Mouse (Mus musculus): ENCODE results near the gene Fam71b. TPM values are rescaled to one million over a fixed set of nuclear protein-coding genes. Genes with fewer than 3 reads are reported as not detected.
A peak's percentile ranks its signal among the peaks of the same experiment; 100 is the strongest.

The Fam71b gene
- polyA plus RNA-seq, 1 experiment from 2014 or later = not detected

DNA sequence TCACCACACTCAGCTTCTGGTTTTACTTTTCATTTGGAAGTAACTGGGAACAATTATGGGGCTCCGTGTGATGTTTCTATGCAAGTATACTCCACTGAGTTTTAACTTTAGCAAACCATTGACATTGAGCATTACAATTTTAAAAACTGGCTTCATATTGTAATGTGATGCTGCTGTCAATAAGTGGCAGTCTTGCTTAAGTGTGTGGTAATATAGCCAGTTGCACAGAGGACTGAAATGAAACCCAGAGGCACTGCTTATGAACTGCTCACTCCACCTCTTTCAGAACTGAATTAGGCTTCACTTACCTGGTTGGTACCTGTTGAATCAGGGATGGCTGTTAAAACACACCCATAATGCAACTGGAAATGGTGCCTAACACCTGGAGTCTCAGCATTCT, 46.8 kb downstream of the Fam71b start:
- WGBS = 93% methylated on average over 1 of the region's 1 CpGs
- H3K9me3 ChIP-seq (ENCODE audit: low read length) = no peaks in the 10 kb centered on the region
- no peak overlapping the region for H3K9ac ChIP-seq (replicated peaks; ENCODE audit: low read depth)
- TF ChIP-seq CTCF (IDR thresholded peaks at IDR 0.05) (peak; percentile 43), EP300 (IDR thresholded peaks at IDR 0.05) (no peak)
- H3K4me3 ChIP-seq (ENCODE audit: low read depth, low read length) = no peak overlapping the region
- H3K36me3 ChIP-seq (ENCODE audit: insufficient read depth, low read length) = peaks cover 4% of the 10 kb centered on the region; the same call in 1 of the 2 replicates
- no peak overlapping the region for H3K27ac ChIP-seq (ENCODE audit: low read length)
- DNase-seq (ENCODE audit: low spot score) (peak; percentile 23), ATAC-seq (no peak)
- no peaks in the 10 kb centered on the region for H3K27me3 ChIP-seq (replicated peaks; ENCODE audit: insufficient read depth, low read length)
- no peaks in the 10 kb centered on the region for H3K4me1 ChIP-seq (ENCODE audit: insufficient read depth, low read depth, low read length)
- no peak overlapping the region for H3K4me2 ChIP-seq (replicated peaks; ENCODE audit: low read depth, low read length)

DNA sequence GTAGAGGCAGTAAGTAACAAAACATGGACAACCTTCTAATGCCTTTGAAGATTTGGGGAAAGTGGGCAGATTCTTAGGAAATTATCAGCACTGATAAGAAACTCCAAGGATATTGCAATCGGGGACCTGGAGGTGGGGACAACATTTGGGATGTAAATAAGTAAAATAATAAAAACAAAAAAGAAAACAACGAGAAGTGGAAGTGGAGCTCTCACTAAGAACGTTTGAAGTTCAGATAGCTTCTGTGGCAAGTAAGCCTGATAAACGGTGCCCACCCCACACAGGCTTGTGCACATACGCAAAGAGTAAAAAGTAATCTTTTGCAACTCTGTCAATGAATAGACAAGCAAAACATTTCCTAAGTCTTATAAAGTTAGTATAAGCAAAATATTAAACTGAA, 47.6 kb downstream of the Fam71b start:
- 88% methylated on average over 5 of the region's 5 CpGs for WGBS
- ATAC-seq (no peak), DNase-seq (ENCODE audit: low spot score) (no peak)
- TF ChIP-seq CTCF (IDR thresholded peaks at IDR 0.05) (no peak), EP300 (IDR thresholded peaks at IDR 0.05) (no peak)
- no peak overlapping the region for H3K9ac ChIP-seq (replicated peaks; ENCODE audit: low read depth)
- no peak overlapping the region for H3K4me3 ChIP-seq (ENCODE audit: low read depth, low read length)
- H3K36me3 ChIP-seq (ENCODE audit: insufficient read depth, low read length) = peaks cover 4% of the 10 kb centered on the region; the same call in 1 of the 2 replicates
- H3K9me3 ChIP-seq (ENCODE audit: low read length) = no peaks in the 10 kb centered on the region
- no peak overlapping the region for H3K4me2 ChIP-seq (replicated peaks; ENCODE audit: low read depth, low read length)
- H3K4me1 ChIP-seq (ENCODE audit: insufficient read depth, low read depth, low read length) = no peaks in the 10 kb centered on the region
- no peak overlapping the region for H3K27ac ChIP-seq (ENCODE audit: low read length)
- no peaks in the 10 kb centered on the region for H3K27me3 ChIP-seq (replicated peaks; ENCODE audit: insufficient read depth, low read length)

DNA sequence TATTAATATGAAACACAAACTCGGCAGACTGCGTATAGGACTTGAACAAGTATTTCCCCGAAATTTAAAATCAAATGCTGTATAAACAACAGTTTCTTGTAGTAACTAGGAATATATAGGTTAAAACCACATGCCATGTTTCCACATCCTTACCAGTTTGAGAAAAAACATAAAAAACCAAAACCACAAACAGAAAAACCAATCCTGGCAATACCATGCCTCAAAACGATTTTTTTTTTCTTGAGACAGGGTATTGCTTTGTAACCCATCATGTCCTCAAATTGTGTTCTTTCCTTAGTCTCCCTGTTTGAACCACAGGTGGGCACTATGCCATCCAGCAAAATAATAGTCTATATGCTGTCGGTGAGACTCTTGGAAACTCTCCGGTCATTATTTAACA, 49.8 kb downstream of the Fam71b start:
- DNase-seq (ENCODE audit: low spot score) (no peak), ATAC-seq (no peak)
- H3K36me3 ChIP-seq (ENCODE audit: insufficient read depth, low read length) = peaks cover 4% of the 10 kb centered on the region; the same call in 1 of the 2 replicates
- 87% methylated on average over 6 of the region's 6 CpGs for WGBS
- H3K9ac ChIP-seq (replicated peaks; ENCODE audit: low read depth) = no peak overlapping the region
- H3K4me2 ChIP-seq (replicated peaks; ENCODE audit: low read depth, low read length) = no peak overlapping the region
- no peak for TF ChIP-seq CTCF (IDR thresholded peaks at IDR 0.05)
- TF ChIP-seq EP300 (IDR thresholded peaks at IDR 0.05) = no peak
- no peak overlapping the region for H3K4me3 ChIP-seq (ENCODE audit: low read depth, low read length)
- H3K4me1 ChIP-seq (ENCODE audit: insufficient read depth, low read depth, low read length) = no peaks in the 10 kb centered on the region
- no peaks in the 10 kb centered on the region for H3K9me3 ChIP-seq (ENCODE audit: low read length)
- H3K27ac ChIP-seq (ENCODE audit: low read length) = no peak overlapping the region
- no peaks in the 10 kb centered on the region for H3K27me3 ChIP-seq (replicated peaks; ENCODE audit: insufficient read depth, low read length)

DNA sequence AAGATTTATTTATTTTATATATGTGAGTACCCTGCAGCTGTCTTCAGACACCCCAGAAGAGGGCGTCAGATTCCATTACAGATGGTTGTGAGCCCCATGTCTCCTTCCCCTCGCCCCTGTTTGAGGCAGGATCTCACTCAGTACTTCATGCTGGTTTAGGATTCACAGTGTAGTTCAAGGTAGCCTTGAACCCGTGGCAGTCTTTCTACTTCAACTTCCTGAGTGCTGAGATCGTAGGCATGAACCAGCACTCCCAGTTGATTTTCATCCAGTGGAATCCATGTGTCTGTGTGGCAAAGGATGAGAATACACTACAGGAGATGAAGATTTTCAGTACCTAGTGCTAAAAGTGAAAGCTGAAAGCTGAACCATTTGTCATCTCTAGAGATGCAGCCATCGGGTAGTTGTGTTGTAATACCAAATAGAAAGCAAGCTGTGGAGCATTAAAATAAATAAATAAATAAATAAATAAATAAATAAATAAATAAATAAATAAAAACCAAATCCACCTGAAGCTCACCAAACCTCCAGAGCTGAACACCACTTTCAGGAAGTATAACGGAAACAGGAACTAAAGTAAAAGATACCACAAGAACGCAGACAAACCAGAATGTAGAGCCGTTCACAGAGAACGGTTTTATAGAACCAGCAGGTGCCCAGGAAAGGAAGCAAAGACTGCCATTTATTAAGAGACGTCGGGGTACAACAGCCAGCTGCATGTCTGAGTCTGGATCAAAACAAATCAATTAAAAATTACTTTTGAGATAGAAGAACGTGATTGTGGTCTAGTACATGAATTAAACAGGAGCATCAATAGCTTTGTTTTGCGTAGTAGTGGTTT, 51.5 kb downstream of the Fam71b start:
- Histone ChIP-seq H3K4me3 (ENCODE audit: low read depth, low read length) (no peak overlapping the region), H3K4me2 (replicated peaks; ENCODE audit: low read depth, low read length) (no peak overlapping the region), H3K36me3 (ENCODE audit: insufficient read depth, low read length) (no peaks in the 10 kb centered on the region), H3K27me3 (replicated peaks; ENCODE audit: insufficient read depth, low read length) (no peaks in the 10 kb centered on the region), H3K4me1 (ENCODE audit: insufficient read depth, low read depth, low read length) (no peaks in the 10 kb centered on the region), H3K9me3 (ENCODE audit: low read length) (no peaks in the 10 kb centered on the region), H3K27ac (ENCODE audit: low read length) (no peak overlapping the region), H3K9ac (replicated peaks; ENCODE audit: low read depth) (no peak overlapping the region)
- ATAC-seq (no peak), DNase-seq (ENCODE audit: low spot score) (no peak)
- 67% methylated on average over 13 of the region's 13 CpGs for WGBS
- no peak for TF ChIP-seq EP300 (IDR thresholded peaks at IDR 0.05)
- TF ChIP-seq CTCF (IDR thresholded peaks at IDR 0.05) = no peak

DNA sequence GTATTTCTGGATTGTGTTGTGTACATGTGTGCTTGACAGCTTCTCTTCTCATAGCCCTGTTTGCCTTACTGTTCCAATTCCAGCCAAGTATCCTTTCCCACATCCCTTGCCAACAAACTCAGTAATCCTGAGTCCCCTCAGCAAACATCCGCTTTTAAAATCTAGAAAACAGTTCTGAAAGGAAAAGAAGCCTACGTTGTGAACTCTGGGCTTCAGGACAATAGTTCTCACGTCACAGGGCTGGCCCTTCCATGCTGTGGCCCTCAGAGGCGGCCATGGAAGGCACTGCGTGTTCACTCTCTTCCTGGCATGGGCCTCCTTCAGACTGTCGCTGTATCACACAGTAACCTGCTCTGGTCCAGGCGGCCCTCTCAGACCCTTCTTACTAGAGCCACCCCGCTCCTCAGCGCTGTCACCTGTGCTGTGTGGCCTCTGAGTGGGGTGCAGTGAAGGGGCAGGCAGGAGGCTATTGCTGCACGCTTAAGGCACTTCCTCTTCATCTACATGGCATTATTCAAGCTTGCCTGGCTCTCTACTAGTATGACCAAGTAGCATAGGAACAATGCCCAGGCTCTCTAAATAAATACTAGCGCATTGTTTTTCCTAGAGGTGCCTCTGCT, 53.2 kb downstream of the Fam71b start:
- no peak for DNase-seq (ENCODE audit: low spot score)
- Histone ChIP-seq H3K4me1 (ENCODE audit: insufficient read depth, low read depth, low read length) (no peaks in the 10 kb centered on the region), H3K4me3 (ENCODE audit: low read depth, low read length) (no peak overlapping the region), H3K27me3 (replicated peaks; ENCODE audit: insufficient read depth, low read length) (no peaks in the 10 kb centered on the region), H3K9me3 (ENCODE audit: low read length) (no peaks in the 10 kb centered on the region), H3K9ac (replicated peaks; ENCODE audit: low read depth) (no peak overlapping the region), H3K36me3 (ENCODE audit: insufficient read depth, low read length) (no peaks in the 10 kb centered on the region), H3K27ac (ENCODE audit: low read length) (no peak overlapping the region), H3K4me2 (replicated peaks; ENCODE audit: low read depth, low read length) (no peak overlapping the region)
- ATAC-seq = no peak
- TF ChIP-seq CTCF (IDR thresholded peaks at IDR 0.05) = no peak
- no peak for TF ChIP-seq EP300 (IDR thresholded peaks at IDR 0.05)
- 65% methylated on average over 11 of the region's 11 CpGs for WGBS

DNA sequence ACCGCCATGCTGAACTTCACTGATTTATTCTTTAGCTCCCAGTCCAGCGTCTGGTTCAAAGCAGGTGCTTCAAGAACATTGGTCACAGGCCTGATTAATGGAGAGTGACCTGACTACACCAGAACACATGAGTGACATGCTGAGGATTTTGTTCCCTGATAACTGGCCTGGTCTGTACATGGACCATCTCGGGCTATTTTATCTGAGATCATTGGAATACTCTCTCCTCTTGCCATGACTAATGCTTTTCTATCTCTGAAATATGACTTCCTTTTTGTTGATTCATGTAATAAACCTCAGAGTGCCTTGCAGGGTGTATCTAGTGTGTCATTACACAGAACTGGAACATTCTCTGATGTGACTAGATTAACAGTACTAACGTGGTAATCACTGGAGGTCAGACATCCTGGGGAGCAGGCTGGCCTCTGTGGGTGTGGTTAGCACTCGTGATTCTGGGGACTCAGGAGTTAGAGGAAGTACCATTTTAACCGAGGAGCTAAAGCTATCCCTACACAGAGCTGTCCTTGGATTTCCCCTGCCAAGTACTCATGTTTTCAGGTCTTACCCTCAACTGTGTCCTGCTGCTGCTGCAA, 58.2 kb downstream of the Fam71b start, which contains the start of gene Havcr2:
Havcr2 (plus strand) TSS at position 483 of the 593 bp plus-strand sequence.
- Histone ChIP-seq H3K4me1 (ENCODE audit: insufficient read depth, low read depth, low read length) (no peaks in the 10 kb centered on the region), H3K36me3 (ENCODE audit: insufficient read depth, low read length) (no peaks in the 10 kb centered on the region), H3K9ac (replicated peaks; ENCODE audit: low read depth) (no peak within 1 kb of the TSS), H3K4me2 (replicated peaks; ENCODE audit: low read depth, low read length) (no peak within 1 kb of the TSS), H3K27me3 (replicated peaks; ENCODE audit: insufficient read depth, low read length) (no peaks in the 10 kb centered on the region), H3K4me3 (ENCODE audit: low read depth, low read length) (no peak within 1 kb of the TSS), H3K9me3 (ENCODE audit: low read length) (no peaks in the 10 kb centered on the region), H3K27ac (ENCODE audit: low read length) (no peak within 1 kb of the TSS)
- ATAC-seq = no peak; the same call in 1 of the 2 replicates
- peak; percentile 8 for DNase-seq (ENCODE audit: low spot score)
- 64% methylated on average over 6 of the region's 6 CpGs for WGBS
- TF ChIP-seq CTCF (IDR thresholded peaks at IDR 0.05) (no peak), EP300 (IDR thresholded peaks at IDR 0.05) (no peak)

Other genes starting within 250 kb of the Fam71b start
- gene Nipal4, start 230.1 kb upstream of the Fam71b start, polyA plus RNA-seq (2015; fragmentation: Nextera tagmentation; extraction: Ambion mirVana) = 0.35 and 0.41 TPM in 2 replicates
- not detected in 2 replicates for gene Fndc9, start 161.0 kb upstream of the Fam71b start, polyA plus RNA-seq (2015; fragmentation: Nextera tagmentation; extraction: Ambion mirVana)
- 3.4 and 4.2 TPM in 2 replicates for gene Cyfip2, start 83.7 kb upstream of the Fam71b start, polyA plus RNA-seq (2015; fragmentation: Nextera tagmentation; extraction: Ambion mirVana)
- gene Itk, start 7.0 kb upstream of the Fam71b start, polyA plus RNA-seq (2015; fragmentation: Nextera tagmentation; extraction: Ambion mirVana) = 0.13 and 0.15 TPM in 2 replicates
- 55.9 and 56.7 TPM in 2 replicates for gene Med7, start 40.4 kb downstream of the Fam71b start, polyA plus RNA-seq (2015; fragmentation: Nextera tagmentation; extraction: Ambion mirVana)
- gene Havcr2, start 58.4 kb downstream of the Fam71b start, polyA plus RNA-seq (2015; fragmentation: Nextera tagmentation; extraction: Ambion mirVana) = 0.58 and 0.66 TPM in 2 replicates
- gene Gm12169, start 127.7 kb downstream of the Fam71b start, polyA plus RNA-seq (2015; fragmentation: Nextera tagmentation; extraction: Ambion mirVana) = not detected in 2 replicates
- gene BC053393, start 175.0 kb downstream of the Fam71b start, polyA plus RNA-seq (2015; fragmentation: Nextera tagmentation; extraction: Ambion mirVana) = not detected in 2 replicates
- gene Dppa1, start 232.7 kb downstream of the Fam71b start, polyA plus RNA-seq (2015; fragmentation: Nextera tagmentation; extraction: Ambion mirVana) = not detected in 2 replicates

All from lung, postnatal 0 days (tissue).